Mouse (Mus musculus): Measurements from ENCODE around the gene Bhlhe23.

Bhlhe23 gene

DNA sequence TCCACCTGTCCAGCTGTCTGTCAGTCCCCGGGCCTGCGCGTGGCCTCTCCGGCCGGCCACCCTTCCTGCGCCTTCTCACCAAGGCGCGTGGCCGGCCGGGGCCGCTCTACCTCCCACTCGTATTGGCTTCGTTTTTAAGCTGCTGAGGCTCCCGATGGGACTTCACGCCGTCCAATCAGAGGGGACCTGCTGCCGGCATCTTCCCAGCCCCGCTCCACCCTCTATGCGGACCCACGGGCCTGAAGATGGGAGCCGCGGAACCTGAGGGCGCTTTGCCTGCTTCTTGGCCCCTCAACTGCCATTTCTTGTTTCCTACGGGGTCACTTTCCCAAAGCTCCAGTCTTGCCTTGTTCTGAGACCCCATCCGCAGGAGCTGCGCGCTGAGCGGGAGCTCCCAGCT is at the start of gene Bhlhe23:
Gene Bhlhe23 (minus strand): TSS at position 108 of the 400 bp plus-strand sequence.
- WGBS = 5% methylated on average over 28 of the region's 28 CpGs

DNA sequence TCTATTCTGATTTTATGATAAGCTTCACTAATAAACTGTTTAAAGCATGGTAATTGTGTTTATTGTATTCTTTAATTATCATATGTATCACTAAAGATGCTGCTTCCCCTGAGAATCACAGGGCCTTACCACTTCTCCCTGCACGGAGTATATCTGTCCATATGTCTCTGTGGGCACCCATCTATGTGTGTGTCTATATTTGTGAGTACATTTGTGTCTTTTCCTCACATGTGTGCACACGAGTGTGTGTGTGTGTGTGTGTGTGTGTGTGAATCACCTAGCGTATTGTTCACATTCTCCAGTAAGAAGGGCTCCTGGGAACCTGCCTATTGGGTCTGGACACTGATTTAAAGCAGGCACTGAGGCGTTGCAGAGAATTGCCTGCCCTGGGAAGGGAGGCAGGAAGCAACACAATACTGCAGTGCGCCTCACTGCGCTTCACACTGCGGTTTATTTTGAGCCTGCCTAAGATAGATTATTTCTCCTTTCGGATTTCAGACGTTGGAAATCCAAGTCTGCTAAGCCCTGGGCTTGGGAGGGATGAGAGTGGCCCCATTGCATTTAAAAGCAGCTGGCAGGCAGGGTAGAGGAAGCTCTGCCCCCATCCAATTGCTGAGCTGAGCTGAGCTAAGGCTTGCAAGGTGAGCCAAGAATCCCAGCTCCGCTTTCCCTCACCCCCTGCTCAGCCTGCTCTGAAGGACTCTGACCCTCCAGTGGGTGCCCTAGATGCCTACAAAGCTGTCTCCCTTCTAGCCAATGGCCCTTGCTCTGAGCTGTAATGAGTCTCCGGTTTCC is 48.6 kb upstream of the Bhlhe23 start:
- WGBS = 19% methylated on average over 11 of the region's 11 CpGs

DNA sequence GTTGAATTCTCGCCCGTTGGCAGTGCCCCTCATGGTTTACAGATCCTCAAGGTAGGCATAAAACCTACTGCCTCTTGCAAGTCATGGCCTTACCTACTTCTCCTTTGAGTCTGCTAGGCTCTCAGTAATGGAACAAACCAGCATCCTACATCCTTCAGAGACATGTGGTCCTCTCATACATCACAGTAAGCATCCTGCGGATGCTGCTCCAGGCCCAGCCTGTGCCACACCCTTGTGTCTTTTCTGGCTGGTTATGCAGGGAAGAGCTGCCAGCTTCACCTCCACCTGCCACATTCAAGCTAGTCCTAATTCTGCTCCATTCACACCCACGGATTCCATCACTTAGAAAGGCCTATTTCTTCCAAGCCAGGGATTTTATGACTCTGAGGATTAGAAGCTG is 48.0 kb upstream of the Bhlhe23 start:
- 52% methylated on average over 4 of the region's 4 CpGs for WGBS

DNA sequence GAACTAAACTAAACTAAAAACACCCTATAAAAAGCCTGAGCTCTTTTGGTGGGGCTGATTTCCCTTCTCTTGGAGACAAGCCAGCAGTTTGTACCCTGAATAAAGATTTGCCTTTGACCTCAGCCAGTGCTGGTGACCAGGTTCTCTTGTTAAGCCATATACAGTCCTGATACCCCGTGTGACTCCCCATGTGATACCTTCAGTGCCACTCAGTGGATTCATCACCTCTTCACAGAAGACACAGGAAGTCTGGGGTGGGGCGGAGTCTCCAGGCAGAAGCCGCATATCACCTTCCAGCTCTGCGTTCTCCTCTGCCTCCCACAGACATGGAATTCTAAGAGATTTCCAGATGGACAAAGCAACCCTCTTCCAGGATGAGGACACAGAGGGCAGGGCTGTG is 47.4 kb upstream of the Bhlhe23 start:
- WGBS = 42% methylated on average over 4 of the region's 4 CpGs

DNA sequence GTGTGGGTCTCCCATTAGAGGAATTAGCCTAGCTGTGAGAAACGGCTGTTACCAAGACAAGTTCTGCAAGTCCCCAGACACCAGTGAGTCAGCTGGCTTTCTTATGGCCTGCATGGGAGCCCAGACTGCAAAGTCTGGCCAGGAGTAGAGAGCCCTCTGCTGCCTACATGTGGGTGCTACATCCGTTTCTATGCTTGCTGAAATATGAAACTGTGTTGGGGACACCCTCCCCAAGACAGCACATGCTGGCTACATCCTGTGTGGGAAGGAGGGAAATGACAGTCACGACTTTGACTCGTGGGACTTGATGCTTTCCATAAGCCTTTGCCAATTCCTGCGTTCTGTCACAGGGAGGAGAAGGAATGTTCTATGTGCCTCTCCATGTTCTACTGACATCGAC is 45.8 kb upstream of the Bhlhe23 start:
- WGBS = 10% methylated on average over 6 of the region's 6 CpGs

DNA sequence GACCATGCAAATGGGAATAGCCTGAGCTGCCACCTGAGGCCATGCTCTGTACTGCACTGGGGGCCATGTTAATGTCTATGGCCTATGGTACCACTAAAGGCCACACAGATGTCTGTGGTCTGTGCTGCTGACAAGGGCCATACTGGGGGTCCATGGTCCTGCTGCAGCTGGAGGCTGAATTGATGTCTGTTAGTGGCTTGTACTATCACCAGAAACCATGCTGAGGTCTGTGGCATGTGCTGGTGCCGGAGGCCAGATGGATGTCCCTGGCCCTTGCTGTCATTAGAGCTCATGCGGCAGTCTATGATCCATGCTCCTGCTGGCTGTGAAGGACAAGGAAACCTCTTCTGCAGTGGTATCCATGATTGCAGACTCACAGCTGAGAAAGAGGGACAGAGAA is 42.8 kb upstream of the Bhlhe23 start:
- 93% methylated on average over 2 of the region's 2 CpGs for WGBS

DNA sequence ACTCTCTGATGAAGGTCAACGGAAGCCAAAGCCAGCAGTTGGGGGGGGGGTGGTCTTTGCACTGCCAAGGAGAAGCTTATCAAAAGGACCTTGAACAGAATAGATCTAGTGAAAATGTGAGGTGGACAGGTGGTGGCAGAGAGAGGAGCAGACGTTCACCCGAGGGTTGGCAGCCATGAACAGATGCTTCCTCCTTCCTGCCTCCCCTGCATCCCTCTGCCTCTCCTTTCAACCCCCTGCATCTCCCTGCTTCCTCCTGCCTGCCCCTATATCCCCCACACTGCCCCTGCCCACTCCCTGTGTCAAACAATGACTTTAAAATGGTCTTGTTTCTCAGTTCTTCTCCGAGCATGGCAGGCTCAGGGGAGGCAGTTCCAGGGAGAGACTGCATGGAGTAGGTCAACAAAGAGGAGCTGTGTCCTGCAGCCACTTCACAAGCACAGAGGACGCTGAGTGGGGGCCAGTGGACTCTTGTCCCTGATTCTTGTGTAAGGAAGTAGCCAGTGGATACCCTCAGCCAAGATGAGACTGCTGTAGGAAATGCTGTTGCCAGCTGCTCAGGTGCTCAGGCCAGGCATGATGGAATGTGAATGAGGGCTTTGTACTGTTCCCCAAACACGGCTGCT is 39.9 kb upstream of the Bhlhe23 start:
- 57% methylated on average over 6 of the region's 6 CpGs for WGBS

DNA sequence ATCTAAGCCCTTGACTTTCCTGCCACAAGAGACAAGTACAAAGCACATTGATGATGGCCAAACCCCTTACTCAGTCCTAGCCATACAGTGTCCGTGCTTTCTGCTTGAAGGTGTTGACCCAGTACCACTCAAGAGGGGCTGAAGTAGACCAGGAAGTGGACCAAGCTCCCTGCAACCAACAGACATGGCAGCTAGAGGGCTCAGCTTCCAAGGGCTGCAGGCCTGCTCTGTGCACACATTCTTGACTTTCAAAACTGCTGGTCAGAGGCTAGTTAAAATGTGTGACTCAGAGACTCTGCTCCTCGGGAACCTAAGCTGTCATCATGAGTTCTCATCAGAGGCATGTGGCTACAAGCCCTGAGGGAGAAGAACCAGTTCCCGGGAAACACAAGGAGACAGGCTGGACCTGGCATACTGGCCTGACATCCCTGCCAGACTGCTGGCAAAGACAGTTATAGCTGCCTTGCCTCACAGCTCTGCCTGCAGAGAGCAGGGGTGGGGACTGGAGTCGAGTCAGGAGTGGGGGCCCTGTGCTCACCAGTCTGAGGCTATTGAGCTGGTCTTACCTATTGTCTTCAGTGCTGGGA is 37.4 kb upstream of the Bhlhe23 start:
- 35% methylated on average over 4 of the region's 4 CpGs for WGBS

DNA sequence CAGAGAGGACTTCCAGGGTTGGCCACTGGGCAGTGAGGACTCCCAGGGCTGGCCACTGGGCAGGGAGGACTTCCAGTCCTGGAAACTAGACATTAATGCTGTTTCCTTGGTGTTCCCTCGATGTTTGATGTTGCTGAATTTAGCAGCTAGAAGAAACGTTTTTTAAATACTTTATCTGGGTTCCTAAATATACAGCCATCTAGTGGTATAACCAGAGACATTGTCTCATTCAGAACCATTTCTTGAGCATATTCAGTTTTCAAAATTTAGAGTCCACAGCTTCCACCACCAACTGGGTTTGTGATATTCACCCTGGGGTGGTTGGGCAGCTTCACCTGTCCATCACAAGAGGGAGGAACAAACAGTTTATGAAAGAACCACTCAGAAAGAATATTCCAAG is 34.3 kb upstream of the Bhlhe23 start:
- 21% methylated on average over 2 of the region's 2 CpGs for WGBS

DNA sequence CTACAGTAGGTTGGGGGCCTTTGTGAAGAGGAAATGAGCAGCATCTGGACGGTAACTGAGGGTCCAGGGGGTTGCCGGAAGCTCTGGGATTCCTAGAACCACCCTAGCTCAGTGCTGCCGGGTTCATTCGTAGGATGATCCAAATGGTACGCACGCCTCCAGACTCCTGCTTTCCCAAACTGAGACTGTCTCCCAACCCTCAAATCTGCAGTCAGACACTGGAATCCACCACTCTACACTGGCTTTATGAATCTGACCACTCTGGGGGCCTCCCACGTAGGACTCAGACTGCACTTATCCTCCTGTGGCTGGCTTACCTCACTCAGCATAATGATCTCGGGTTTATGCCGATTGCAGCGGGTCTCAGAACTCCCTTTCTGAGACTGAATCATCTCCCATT is 32.8 kb upstream of the Bhlhe23 start:
- WGBS = 47% methylated on average over 10 of the region's 10 CpGs

DNA sequence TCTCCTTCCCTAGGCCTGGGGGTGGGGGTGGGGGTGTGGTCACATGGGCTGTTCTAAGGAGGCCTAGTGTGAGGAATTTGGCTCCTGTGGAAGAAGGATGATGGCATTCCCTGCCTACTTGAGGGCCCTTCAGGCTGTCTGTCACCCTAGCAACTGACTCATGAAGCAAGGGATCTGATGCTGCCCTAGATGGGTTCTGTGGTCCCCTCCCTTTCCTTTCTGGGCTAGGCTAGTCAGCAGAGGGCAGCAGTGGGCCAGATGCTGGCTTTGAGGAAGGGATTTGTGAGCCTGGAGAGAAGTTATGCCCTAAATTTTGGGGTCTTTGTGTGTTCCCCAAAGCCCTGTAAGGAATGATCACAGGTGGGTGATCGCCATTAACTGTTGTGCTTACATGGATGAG is 29.3 kb upstream of the Bhlhe23 start:
- WGBS = 65% methylated on average over 1 of the region's 1 CpGs

DNA sequence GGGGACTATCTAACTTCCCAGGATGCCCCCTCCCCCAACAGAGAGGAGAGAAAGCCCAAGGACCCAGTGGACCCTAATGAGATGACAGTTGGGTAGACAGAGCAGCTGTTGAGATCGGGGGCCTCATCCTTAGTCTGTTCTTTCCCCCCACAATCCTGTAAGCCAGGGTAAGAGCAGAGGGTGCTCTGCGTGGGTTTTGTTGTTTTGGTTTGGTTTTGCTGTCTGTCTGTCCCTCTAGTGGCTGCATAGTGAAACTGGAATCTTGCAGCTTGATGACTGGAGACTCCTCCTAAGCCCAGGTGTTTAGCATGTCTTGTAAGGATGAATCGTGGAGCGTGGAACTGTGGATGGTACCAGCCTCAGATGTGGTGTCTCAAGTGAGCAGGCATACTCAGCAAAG is 19.3 kb upstream of the Bhlhe23 start:
- 56% methylated on average over 4 of the region's 4 CpGs for WGBS

DNA sequence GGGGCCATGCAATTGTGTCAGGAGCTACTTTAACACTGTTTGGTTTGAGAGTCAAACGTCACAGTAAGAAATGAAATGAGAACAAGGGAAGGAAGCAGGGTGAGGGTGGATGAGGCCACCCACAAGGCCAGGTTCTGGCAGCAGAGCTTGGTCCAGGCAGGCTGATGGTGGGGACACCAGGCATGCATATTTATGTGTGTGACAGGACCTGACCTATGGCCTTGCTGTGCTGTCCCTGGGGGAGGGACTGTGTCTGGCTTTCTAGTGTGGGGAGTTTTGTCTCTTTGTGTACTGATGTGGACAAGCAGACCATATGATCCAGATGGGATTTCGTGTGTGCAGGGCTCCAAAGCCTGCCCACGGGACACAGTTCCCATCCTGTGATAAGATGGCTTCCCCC is 18.9 kb upstream of the Bhlhe23 start:
- WGBS = 65% methylated on average over 3 of the region's 3 CpGs

DNA sequence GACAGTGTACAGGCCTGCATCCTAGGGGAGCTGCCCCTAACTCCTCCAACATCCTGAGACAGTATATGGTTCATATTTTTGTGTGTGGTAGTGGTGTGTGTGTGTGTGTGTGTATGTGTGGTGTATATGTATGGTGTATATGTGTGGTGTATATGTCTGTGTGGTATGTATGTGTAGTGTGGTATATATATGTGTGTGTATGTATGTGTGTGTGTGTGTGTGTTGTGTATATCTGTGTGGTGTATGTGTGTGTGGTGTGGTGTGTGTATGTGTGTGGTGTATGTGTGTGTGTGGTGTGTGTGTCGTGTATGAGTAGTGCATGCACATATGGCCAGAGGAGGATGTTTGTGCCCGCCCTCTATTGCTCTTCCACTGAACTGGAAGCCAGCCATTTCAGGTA is 17.7 kb upstream of the Bhlhe23 start:
- 83% methylated on average over 2 of the region's 2 CpGs for WGBS

DNA sequence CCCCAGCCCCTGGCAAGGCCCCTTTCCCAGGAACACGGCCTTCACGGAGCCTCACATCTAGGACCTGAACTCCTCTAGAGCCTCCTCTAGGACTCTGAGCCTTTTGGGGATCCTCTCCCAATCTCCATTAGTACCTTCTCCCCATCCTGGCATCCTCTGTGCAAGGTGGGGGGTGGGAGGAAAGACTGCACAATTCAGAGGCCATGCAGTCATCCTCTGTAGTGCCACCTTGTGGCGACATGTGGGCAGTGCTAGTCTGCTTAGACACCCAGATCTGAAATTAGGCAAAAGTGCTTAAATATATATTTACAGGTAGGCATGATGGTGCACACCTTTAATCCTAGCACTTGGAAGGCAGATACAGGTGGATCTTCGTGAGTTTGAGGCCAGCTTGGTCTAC is 15.0 kb upstream of the Bhlhe23 start:
- whole genome bisulfite sequencing = 50% methylated on average over 4 of the region's 4 CpGs

DNA sequence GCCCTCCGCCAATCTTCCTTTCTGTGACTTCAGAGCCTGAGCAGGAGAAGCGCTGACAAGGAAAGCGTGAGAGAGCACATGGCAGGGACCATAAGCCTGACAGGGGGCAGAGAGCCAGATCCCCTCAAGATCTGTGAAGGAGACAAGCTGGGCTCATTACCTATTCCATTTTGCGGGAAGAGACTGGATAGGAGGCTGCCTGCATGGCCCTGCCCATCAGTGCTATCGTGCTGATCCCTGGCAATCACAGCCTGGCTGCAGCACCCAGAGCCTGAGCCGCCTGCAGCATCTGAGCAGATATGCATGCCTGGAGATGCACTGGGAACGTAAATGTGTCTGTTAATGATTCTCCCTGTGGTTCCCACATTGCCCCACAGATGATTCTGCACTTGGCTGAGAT is 12.1 kb upstream of the Bhlhe23 start:
- 11% methylated on average over 5 of the region's 7 CpGs for WGBS

DNA sequence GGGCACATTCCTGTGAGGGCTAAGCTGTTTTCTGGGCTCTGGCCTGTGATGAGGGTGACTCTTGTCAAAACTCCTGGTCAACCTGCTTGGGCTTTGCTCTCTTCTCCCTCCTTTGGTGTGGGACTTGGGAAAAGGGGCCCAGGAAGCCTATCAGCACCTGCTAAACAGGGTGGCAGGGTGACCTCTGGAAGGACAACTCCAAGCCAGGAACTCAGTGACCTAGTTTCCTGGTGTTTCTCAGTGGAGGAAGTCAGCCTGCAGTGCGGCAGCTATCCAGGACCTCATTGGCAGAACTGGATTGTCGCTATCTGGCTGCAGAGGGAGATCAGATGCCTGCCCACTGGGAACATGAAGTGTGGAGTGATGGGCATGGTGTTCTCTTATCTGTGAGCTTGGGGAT is 11.7 kb upstream of the Bhlhe23 start:
- WGBS = 43% methylated on average over 2 of the region's 2 CpGs

DNA sequence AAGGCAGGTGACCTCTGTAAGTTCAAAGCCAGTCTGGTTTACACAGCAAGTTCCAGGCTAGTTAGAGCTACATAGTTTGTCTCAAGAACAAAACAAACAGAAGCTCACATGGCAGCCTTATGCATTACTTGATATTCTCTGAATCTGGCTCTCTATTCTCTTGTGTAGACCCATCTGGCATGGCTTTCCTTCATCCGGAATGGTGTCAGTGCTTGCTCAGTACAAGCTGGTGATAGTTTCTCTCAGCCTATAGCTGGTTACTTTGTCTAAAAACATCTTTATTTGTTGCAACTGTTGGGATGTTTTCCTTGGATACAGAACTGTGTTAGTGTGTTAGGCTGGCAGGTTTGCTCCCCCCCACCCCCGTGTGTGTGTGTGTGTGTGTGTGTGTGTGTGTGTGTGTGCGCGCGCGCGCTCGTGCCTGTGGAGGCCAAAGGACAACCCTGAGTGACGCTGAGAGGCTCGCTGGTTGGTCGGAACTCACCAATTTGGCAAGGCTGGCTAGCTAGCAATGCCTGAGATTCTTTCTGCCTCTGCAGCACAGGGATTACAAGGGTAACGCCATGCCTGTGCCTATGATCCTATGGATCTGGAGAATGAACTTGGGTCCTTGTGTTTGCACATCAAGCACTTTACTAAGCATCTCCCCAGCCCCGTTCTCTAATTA is 11.0 kb upstream of the Bhlhe23 start:
- 69% methylated on average over 13 of the region's 13 CpGs for WGBS

DNA sequence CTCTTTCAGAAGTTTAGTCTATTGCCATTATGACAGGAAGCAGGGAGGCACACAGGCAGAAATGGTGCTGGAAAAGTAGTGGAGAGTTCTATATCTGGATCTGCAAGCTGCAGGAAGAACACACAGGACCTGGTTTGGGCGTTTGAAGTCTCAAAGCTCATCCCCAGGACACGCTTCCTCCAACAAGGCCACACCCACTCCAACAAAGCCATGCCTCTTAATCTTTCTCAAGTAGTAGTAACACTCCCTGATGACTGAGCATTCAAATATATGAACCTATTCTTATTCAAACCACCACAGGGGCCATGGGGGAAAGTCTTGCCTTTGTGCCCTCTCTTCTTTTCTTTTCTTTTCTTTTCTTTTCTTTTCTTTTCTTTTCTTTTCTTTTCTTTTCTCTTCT is 3.6 kb upstream of the Bhlhe23 start:
- WGBS = 9% methylated on average over 2 of the region's 2 CpGs

DNA sequence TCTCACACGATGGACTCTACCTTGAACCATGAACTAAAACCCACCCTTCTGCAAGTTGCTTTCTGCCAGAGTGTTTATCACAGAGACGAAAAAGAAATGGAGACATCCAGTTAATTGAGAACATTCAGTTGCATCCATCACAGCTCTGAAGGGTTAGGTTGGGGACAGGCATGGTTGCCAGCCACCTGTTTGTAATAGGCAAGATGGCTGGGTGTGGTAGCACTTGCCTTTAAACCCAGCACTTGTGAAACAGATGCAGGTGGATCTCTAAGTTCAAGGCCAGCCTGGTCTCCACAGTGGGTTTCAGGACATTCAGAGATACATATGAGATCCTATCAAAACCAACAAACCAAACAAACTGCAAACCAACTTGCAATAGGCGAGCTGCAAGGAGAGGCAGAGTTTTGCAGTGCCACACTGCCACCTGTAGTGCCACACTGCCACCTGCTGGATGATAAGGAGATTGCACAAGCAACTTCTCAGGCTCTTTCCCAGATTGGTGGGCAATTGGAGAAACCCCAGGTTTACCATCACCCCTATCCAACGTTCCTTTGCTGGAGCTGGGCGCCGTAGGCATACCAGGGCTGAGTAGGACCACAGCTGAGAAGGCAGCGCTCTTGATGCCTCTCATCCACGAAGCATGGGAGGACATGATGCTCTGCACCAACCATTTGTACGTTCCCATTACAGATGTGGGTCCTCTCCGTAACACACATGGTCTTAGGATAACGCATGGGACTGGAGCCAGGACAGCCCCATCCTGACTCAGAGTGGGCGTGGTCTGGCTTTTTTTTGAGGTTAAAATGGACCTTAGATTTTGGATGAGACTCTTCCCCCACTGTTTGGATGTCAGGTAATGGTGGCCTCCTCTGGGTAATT is 2.8 kb upstream of the Bhlhe23 start:
- WGBS = 22% methylated on average over 12 of the region's 12 CpGs

DNA sequence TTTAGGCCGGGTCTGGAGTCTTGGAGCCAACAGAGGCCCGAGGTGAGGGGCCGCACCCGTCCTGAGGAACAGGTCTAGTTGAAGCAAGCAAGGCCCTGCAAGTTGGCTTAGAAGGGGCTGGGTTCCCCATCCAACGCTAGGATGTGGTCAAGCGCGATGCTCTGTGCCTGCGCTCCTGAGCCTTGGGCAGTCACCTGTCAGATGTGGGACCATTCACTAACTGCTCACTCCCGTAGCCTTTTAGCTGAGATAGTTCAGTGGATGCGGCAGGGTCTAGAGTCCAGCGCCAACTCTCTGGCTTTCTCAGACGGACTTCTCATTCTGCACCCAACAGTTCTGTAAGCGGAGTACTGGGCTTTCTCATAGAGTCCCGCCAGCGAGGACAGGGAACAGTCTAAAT is 1.1 kb downstream of the Bhlhe23 start:
- 7% methylated on average over 15 of the region's 15 CpGs for WGBS

DNA sequence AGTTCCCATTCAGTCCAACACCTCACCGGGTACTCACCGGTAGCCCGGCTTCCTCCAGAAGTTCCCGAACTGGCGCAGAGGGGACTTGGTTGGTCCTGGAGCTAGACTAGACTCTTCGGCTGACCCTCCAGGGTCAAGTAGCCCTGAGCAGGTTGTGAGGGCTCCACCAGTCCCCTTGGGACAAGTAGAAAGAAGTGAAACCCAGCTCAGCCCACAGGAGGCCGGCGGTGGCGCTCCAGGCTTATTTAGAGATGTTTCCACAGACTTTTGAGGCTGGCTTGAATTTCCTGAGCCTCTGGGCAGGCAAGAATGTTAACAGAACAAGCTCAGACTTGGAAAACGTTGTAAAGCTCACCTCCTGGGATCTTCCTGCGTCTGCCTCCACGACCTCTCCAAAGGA is 1.5 kb downstream of the Bhlhe23 start:
- 7% methylated on average over 12 of the region's 12 CpGs for WGBS

Measured in cerebral cortex, adult 2 months (tissue).